Mouse (Mus musculus) hindbrain, embryonic 15.5 days (tissue): Measurements from ENCODE around the gene Rbp4. TPM values are rescaled to one million over a fixed set of nuclear protein-coding genes. Genes with fewer than 3 reads are reported as not detected.

Source experiments
- ATAC-seq: fragments of 200-750 bp; cut with Nextera tagmentation; 2 replicates; pipeline ENCODE4 v1.8.0; 2017; ENCODE audit warnings: low read depth, moderate number of reproducible peaks, moderate TSS enrichment; ENCODE audit not compliant: low FRiP score
- H3K27ac ChIP-seq: fragments of 300-500 bp; sonication (generic); replicated peaks from 2 replicates; pipeline ENCODE4 v1.5.1; 2015; ENCODE audit warnings: mild to moderate bottlenecking, inconsistent platforms
- H3K27me3 ChIP-seq: fragments of 300-500 bp; sonication (generic); 2 replicates; pipeline ENCODE4 v1.6.1; 2015; ENCODE audit warnings: control low read depth, inconsistent platforms
- H3K36me3 ChIP-seq: fragments of 300-500 bp; sonication (generic); 2 replicates; pipeline ENCODE4 v1.6.1; 2015; ENCODE audit warnings: control low read depth, inconsistent platforms
- H3K4me1 ChIP-seq: fragments of 300-500 bp; sonication (generic); replicated peaks from 2 replicates; pipeline ENCODE4 v1.6.1; 2015; ENCODE audit warnings: control low read depth, inconsistent platforms
- H3K4me2 ChIP-seq: fragments of 300-500 bp; sonication (generic); 2 replicates; pipeline ENCODE4 v1.6.1; 2015; ENCODE audit warnings: moderate library complexity, mild to moderate bottlenecking, inconsistent platforms
- H3K4me3 ChIP-seq: fragments of 300-500 bp; sonication (generic); 2 replicates; pipeline ENCODE4 v1.5.1; 2015; ENCODE audit warnings: mild to moderate bottlenecking, inconsistent platforms
- H3K9ac ChIP-seq: fragments of 300-500 bp; sonication (generic); 2 replicates; pipeline ENCODE4 v1.6.1; 2015; ENCODE audit warnings: inconsistent platforms
- H3K9me3 ChIP-seq: fragments of 300-500 bp; sonication (generic); 2 replicates; pipeline ENCODE4 v1.6.1; 2016; ENCODE audit warnings: control low read depth, inconsistent platforms
- WGBS: fragments of 180-500 bp; shearing (Covaris S2); methylation state at CpG from one replicate; pipeline ENCODE4 v1.1.7; 2015; 5-methylcytosine and 5-hydroxymethylcytosine counted together
- polyA plus RNA-seq: library from polyadenylated mRNA; unstranded; fragments of >200 nt; fragmentation: Nextera tagmentation; extraction: Ambion mirVana; gene quantifications from 2 replicates; pipeline ENCODE4 v1.2.1, GENCODE M21; 2015

Rbp4 gene
- polyA plus RNA-seq, 1 experiment from 2014 or later, result 10.3 TPM

DNA sequence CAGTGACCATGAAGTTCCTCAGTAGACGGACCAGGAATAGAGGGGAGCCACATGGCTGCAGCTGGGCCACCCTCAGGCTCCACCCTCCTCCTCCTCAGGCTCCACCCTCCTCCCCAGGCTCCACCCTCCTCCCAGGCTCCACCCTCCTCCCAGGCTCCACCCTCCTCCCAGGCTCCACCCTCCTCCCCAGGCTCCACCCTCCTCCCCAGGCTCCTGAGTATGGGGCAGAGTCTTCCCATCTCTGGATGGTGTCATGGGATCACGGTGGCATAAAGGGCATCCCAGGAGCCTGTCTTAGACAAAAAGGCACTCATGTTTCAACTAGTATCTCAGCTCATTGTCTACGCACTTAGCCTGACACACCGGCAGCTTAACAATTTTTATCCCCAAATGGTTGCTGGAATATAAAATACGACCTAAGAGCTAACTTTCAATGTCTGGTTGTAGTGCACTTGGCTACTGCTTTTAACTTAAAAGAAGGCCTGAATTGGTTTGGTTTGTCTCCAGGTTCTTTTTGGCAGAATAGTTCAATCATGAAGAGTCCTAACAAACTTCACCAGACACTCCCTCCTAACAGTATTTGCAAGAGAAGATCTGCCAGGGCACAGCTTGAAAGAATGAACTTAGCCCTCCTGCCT, 4.8 kb downstream of the Rbp4 start:
- H3K4me3 ChIP-seq, result no peak overlapping the region
- peaks cover 10% of the 10 kb centered on the region for H3K4me1 ChIP-seq
- no peaks in the 10 kb centered on the region for H3K36me3 ChIP-seq
- H3K4me2 ChIP-seq, result no peak overlapping the region
- peaks cover 16% of the 10 kb centered on the region for H3K27me3 ChIP-seq
- H3K9ac ChIP-seq, result no peak overlapping the region
- ATAC-seq, result no peak
- H3K9me3 ChIP-seq, result no peaks in the 10 kb centered on the region
- H3K27ac ChIP-seq, result no peak overlapping the region
- WGBS, result 82% methylated on average over 5 of the region's 5 CpGs

DNA sequence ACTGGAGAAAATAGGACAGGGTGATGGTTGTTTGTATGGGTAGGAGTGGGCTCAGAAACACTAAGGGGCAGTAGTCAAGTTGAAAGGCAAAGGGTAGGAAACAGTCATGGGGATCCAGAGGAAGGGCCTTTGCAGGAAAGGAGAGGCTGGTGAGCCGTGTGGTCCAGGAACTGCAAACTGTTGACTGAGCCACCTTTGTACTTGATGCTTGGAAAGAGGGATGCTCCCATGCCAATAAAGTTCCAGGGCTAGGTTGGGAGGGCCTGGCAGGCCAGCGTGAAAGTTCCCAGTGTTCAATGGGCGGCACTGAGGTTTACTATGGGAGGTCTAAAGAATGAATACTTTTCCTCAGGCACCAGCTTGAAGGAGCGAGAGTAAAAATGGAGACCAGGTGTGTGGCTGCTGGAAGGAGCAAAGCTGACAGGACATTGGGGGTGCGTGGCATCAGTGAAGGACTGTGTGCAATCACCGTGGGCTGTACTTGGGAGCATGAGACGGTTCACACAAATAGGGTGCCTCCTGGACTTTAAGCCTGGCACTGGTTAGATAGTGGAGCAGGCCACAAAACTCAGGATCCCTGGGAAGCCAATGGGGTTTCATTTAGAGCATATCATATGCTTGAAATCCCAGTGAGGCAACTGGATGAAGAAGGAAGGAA, 10.1 kb downstream of the Rbp4 start:
- no peaks in the 10 kb centered on the region for H3K36me3 ChIP-seq
- no peaks in the 10 kb centered on the region for H3K9me3 ChIP-seq
- ATAC-seq, result no peak
- H3K27me3 ChIP-seq, result no peaks in the 10 kb centered on the region
- H3K4me3 ChIP-seq, result no peak overlapping the region
- 90% methylated on average over 7 of the region's 7 CpGs for whole genome bisulfite sequencing
- H3K9ac ChIP-seq, result no peak overlapping the region
- no peaks in the 10 kb centered on the region for H3K4me1 ChIP-seq
- H3K27ac ChIP-seq, result no peak overlapping the region
- no peak overlapping the region for H3K4me2 ChIP-seq

DNA sequence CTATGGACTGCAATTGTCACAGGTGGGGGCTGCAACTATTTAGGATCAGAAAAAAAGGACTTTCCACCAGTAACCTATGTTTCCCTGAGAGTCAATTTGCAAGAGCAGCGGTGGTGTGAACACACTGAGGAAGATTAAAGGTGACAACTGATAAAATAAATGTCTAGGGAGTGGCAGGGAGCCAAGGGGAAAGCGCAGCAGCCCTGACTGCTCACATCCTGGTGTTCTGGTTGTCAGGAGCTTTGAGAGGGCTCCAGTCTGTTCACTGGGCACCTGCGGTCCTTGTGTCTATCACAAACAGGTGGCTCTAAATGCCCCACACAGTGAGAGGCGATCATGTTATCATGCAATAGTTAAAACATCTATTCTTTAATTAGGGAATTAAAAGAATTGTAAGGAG, 12.5 kb downstream of the Rbp4 start:
- Histone ChIP-seq H3K4me3 (no peak overlapping the region), H3K36me3 (no peaks in the 10 kb centered on the region), H3K9ac (no peak overlapping the region), H3K27me3 (no peaks in the 10 kb centered on the region), H3K4me2 (no peak overlapping the region), H3K27ac (no peak overlapping the region), H3K9me3 (no peaks in the 10 kb centered on the region), H3K4me1 (no peaks in the 10 kb centered on the region)
- ATAC-seq, result no peak
- WGBS, result 53% methylated on average over 4 of the region's 4 CpGs

DNA sequence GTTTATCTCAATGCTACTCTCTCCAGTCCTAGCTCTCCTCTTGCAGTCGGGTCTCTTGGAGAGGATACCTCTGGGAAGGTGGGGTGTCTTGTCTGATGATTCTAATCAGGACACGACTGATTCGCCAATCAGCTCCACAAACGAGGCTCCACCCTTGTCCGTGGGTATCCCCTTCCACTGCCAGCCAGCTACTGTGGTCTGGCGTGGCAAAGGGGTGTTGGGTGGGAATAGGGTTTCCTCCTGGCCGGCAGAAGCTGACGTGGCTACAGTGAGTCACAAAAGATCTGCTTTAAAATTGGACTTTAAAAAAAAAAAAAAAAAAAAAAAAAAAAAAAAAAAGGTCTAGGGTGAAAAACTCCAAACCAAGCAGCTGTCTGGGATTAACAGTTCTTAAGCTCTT, 14.0 kb downstream of the Rbp4 start:
- Histone ChIP-seq H3K27me3 (no peaks in the 10 kb centered on the region), H3K4me1 (no peaks in the 10 kb centered on the region), H3K27ac (no peak overlapping the region), H3K9ac (no peak overlapping the region), H3K36me3 (no peaks in the 10 kb centered on the region), H3K4me3 (no peak overlapping the region), H3K9me3 (no peaks in the 10 kb centered on the region), H3K4me2 (no peak overlapping the region)
- WGBS, result 89% methylated on average over 8 of the region's 8 CpGs
- no peak for ATAC-seq

DNA sequence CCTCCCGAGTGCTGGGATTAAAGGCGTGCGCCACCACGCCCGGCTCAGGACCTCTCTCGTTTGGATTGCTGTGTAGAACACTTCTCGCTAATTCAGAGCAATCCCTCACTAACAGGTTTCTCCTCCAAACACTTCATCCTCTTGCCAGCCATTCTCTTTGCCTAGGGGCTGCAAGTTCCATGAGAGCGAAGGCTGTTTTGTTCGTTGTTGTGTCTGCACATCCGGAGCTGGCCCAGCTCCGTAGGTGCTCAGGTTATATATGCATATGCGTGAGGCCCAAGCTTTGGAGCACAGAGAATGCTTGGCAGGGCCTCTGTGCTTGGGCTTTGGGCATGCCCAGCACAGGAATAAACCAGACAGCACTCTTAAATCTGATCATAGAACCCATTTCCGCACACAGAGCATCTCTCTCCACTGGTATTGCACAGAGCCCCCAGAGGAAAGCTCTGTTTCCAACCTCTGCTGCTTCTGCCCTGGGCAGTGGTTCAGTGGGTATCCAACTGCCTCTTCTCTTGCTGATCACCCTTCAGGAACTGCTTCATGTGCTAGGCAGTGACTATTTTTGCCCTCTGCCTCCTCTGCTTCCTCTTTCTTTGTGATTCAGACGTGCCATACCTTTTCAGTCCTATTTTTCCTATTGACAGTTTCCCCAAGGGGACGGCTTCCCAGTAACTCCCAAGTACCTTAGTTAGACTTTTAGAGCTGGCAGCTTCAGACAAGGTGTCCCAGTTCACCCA, 15.4 kb downstream of the Rbp4 start:
- WGBS, result 91% methylated on average over 15 of the region's 15 CpGs
- Histone ChIP-seq H3K9ac (no peak overlapping the region), H3K27me3 (no peaks in the 10 kb centered on the region), H3K4me3 (no peak overlapping the region), H3K36me3 (no peaks in the 10 kb centered on the region), H3K27ac (no peak overlapping the region), H3K4me2 (no peak overlapping the region), H3K9me3 (no peaks in the 10 kb centered on the region), H3K4me1 (no peaks in the 10 kb centered on the region)
- no peak for ATAC-seq

DNA sequence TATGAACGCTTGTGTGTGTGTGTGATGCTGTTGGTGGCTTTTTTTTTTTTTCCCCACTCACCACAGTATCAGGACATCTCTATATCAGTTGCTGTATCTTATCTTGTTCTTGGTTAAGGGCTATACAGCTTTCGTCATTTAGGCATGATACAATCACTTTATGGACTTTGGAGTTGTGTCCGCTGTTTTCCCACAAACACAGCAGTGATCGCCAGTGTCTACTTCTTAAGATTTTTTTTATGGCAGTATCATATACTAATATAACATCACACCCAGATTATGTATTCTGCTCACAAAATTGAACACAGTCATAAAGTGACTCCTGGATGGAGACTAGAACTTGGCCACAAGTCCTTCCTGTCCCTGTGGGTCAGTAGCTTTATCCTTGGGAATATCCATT, 17.2 kb downstream of the Rbp4 start:
- no peaks in the 10 kb centered on the region for H3K27me3 ChIP-seq
- no peak overlapping the region for H3K4me3 ChIP-seq
- no peaks in the 10 kb centered on the region for H3K36me3 ChIP-seq
- WGBS, result 97% methylated on average over 4 of the region's 4 CpGs
- H3K4me1 ChIP-seq, result no peaks in the 10 kb centered on the region
- H3K9ac ChIP-seq, result no peak overlapping the region
- no peak overlapping the region for H3K4me2 ChIP-seq
- no peaks in the 10 kb centered on the region for H3K9me3 ChIP-seq
- H3K27ac ChIP-seq, result no peak overlapping the region
- no peak for ATAC-seq

DNA sequence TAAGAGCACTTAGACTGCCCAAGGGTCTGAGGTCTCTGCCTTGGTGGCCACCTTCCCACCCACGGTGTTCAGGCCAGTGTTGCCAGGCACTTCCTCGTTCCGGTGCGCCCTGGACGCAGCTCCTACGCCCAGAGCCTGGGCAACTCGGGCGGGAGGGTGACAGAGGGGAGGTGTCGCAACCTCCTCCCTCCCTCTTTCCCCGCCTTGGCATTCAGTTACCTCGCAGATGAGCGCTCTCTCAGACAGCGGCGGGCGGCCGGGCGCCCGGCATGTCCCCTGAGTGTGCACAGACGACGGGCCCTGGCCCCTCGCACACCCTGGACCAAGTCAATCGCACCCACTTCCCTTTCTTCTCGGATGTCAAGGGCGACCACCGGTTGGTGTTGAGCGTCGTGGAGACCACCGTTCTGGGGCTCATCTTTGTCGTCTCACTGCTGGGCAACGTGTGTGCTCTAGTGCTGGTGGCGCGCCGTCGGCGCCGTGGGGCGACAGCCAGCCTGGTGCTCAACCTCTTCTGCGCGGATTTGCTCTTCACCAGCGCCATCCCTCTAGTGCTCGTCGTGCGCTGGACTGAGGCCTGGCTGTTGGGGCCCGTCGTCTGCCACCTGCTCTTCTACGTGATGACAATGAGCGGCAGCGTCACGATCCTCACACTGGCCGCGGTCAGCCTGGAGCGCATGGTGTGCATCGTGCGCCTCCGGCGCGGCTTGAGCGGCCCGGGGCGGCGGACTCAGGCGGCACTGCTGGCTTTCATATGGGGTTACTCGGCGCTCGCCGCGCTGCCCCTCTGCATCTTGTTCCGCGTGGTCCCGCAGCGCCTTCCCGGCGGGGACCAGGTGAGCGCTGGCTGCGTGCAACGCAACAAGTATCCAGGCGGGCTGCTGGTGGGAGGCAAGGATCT, 28.0 kb downstream of the Rbp4 start, which contains the start of gene Ffar4:
TSS of gene Ffar4 (plus strand) at position 214 of the 901 bp plus-strand sequence.
- Histone ChIP-seq H3K27ac (no peak within 1 kb of the TSS), H3K9ac (no peak within 1 kb of the TSS), H3K4me3 (peak within 1 kb of the TSS; percentile 42), H3K27me3 (peaks cover 38% of the 10 kb centered on the region), H3K4me1 (peaks cover 11% of the 10 kb centered on the region), H3K36me3 (no peaks in the 10 kb centered on the region), H3K9me3 (no peaks in the 10 kb centered on the region), H3K4me2 (peak within 1 kb of the TSS; percentile 79)
- under 1% methylated on average over 76 of the region's 77 CpGs for WGBS
- 0 out of 2 replicates have a peak, but pooled peaks have one; percentile 51 for ATAC-seq

DNA sequence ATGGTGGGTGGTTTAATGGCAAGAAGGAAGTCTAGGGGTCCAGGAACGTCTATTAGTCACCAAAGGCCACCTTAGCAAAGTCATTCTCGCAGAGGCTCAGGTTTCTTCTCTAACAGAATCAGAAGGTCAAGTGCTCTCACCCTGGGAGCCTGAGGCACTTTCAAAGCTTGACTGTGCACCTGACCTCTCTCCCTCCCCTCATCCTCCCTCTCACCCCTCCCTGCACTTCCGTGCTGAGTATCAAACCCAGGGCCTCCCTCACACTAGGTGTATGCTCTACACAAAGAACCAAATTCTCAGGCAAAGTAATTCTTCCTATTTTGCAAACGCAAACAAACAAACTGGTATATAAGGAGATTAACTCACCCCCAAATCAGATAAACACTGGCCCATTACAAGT, 28.9 kb downstream of the Rbp4 start:
- Histone ChIP-seq H3K27me3 (peaks cover 38% of the 10 kb centered on the region), H3K4me3 (no peak overlapping the region), H3K4me2 (no peak overlapping the region), H3K36me3 (no peaks in the 10 kb centered on the region), H3K9me3 (no peaks in the 10 kb centered on the region), H3K27ac (no peak overlapping the region), H3K4me1 (peaks cover 11% of the 10 kb centered on the region), H3K9ac (no peak overlapping the region)
- ATAC-seq, result no peak
- WGBS, result 10% methylated on average over 4 of the region's 4 CpGs

DNA sequence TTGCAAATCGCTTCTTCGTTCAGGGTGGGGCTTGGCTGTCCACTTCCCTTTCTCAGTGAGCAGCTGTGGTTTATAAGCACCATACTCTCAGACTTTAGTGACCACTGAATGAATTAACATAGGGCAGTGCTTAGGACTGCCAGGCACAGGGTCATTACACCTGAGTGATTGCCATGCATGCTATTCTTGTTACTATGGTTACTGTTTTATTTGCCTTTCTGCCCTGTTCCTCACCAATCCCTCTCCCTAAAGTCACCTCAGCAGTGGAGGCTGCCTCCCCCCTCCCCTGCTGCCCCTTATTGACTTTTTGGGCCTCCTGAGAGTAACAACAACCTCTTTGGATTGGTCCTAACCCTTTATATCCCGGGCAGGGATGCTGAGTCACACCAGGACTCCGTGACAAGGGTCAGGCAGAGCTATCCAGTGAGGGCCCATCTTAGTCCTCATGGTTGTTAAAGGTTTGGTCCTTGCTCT, 33.5 kb downstream of the Rbp4 start:
- peaks cover 13% of the 10 kb centered on the region for H3K27me3 ChIP-seq
- no peak overlapping the region for H3K4me2 ChIP-seq
- H3K9me3 ChIP-seq, result no peaks in the 10 kb centered on the region
- WGBS, result 48% methylated on average over 4 of the region's 4 CpGs
- H3K4me1 ChIP-seq, result no peaks in the 10 kb centered on the region
- no peak overlapping the region for H3K27ac ChIP-seq
- H3K36me3 ChIP-seq, result no peaks in the 10 kb centered on the region
- no peak overlapping the region for H3K4me3 ChIP-seq
- ATAC-seq, result no peak
- H3K9ac ChIP-seq, result no peak overlapping the region

DNA sequence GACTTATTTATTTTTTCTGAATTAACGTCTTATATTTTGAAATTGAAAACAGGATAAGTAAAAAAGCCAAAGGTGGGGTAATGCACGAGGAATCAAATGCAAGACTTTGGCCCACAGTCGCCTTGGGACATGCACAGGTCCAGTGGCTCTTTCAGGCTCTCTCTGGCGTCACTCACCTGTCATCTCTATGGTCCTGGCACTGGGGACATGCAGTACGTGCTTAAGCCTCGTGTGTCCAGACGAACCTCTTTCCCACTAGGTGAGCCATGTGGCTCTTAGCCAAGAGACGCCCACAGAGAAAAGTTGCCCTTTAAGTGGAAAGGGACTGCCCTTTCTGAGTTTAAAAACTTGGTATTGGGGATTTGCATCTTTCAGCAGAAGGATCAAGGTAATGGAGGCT, 35.7 kb downstream of the Rbp4 start:
- Histone ChIP-seq H3K36me3 (no peaks in the 10 kb centered on the region), H3K4me1 (no peaks in the 10 kb centered on the region), H3K9ac (no peak overlapping the region), H3K27me3 (no peaks in the 10 kb centered on the region), H3K4me3 (no peak overlapping the region), H3K4me2 (no peak overlapping the region), H3K27ac (no peak overlapping the region), H3K9me3 (no peaks in the 10 kb centered on the region)
- ATAC-seq, result no peak
- 83% methylated on average over 8 of the region's 8 CpGs for WGBS

DNA sequence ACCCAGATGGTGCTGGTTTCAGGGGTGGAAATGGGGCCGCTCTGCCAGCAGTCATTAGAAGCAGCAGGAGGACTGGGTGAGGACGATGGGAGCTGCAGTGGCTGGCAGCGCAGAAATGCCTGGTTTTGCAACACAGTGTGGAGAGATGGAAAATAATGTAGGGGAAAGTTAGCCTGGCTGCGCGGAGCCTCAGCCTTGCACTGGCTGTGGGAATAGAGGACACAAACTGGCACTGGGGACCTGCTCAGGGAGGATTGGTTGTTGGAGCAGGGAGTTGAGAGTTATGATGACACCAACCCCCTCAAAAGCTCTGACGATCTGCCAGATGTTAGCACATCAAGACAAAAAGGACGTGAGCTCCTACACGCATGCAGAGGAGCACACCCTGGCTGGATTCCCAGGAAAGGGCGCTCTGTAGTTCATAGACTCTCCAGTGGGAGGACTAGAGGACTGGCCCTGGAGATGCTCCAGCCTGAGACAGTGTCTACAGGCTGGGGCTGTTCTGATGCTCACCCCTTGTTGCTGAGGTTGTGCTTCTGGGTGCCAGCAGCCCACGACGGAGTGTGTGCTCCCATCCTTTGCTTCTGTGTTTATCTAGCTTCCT, 38.0 kb downstream of the Rbp4 start:
- H3K4me3 ChIP-seq, result no peak overlapping the region
- 55% methylated on average over 11 of the region's 11 CpGs for WGBS
- no peaks in the 10 kb centered on the region for H3K36me3 ChIP-seq
- no peaks in the 10 kb centered on the region for H3K27me3 ChIP-seq
- H3K4me1 ChIP-seq, result no peaks in the 10 kb centered on the region
- H3K27ac ChIP-seq, result no peak overlapping the region
- no peak overlapping the region for H3K9ac ChIP-seq
- peak overlapping the region; percentile 18; the same call in 1 of the 2 replicates for H3K4me2 ChIP-seq
- ATAC-seq, result peak; percentile 89
- no peaks in the 10 kb centered on the region for H3K9me3 ChIP-seq
